Mouse (Mus musculus) MEL (cell line): ENCODE measurements around the gene Lmo4.

ENCODE experiments used
- CTCF ChIP-seq, 3 experiments: IDR thresholded peaks in 2 of 3; conservative IDR thresholded peaks in 1 of 3; 2 replicates each; pipeline ENCODE4 v1.5.1; 2011 to 2012; ENCODE audit warnings: low read length in 3 of 3, low read depth in 2 of 3, mild to moderate bottlenecking in 2 of 3, improper control_type of control experiment in 1 of 3, inconsistent platforms in 1 of 3, mixed read lengths in 1 of 3, moderate library complexity in 1 of 3; ENCODE audit not compliant: control insufficient read depth in 1 of 3, insufficient read depth in 1 of 3, poor library complexity in 1 of 3, severe bottlenecking in 1 of 3
- E2F4 ChIP-seq: IDR thresholded peaks from 2 replicates; pipeline ENCODE4 v1.6.1; 2011; ENCODE audit warnings: low read depth, low read length, improper control_type of control experiment, borderline replicate concordance
- JUND ChIP-seq: IDR thresholded peaks from 2 replicates; pipeline ENCODE4 v1.6.1; 2011; ENCODE audit warnings: low read depth, mild to moderate bottlenecking, improper control_type of control experiment, low read length
- POLR2A ChIP-seq, 2 experiments: IDR thresholded peaks; 2 replicates each; pipeline ENCODE4 v1.6.1; 2011 to 2012; ENCODE audit warnings: low read length in 2 of 2, mild to moderate bottlenecking in 2 of 2, control low read depth in 1 of 2, improper control_type of control experiment in 1 of 2, low read depth in 1 of 2, moderate library complexity in 1 of 2; ENCODE audit not compliant: control insufficient read depth in 1 of 2, insufficient read depth in 1 of 2, poor library complexity in 1 of 2
- POLR2AphosphoS2 ChIP-seq: IDR thresholded peaks from 2 replicates; pipeline ENCODE4 v1.6.1; 2011; ENCODE audit warnings: low read length, improper control_type of control experiment

DNA sequence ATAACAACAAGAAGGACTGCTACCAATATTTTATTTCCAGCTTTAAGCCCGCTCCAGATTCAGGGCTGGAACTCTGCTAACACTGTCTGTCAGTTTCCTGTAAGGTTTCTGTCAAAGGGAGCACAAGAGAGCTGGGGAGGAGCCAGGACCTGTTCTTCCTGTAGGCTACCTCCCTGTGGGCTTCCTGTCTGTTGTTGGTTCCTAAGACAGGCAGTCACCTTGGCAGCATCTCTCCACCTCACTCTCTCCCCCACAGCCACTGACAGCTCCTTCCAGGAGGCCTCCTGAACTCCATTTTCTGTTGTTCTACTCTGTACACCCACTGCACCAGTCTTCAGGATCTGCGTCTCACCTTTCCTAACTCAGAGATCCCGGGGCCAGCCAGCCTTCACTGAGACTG, 49.3 kb downstream of the Lmo4 start:
- TF ChIP-seq JUND (no peak), CTCF (IDR thresholded peaks at IDR 0.05 in 2 of 3, conservative IDR thresholded peaks at IDR 0.05 in 1 of 3; ENCODE audit: control insufficient read depth in 1 of 3, insufficient read depth in 1 of 3, low read depth in 2 of 3, low read length in 3 of 3, poor library complexity in 1 of 3, severe bottlenecking in 1 of 3) (no peak), E2F4 (no peak), POLR2A (IDR thresholded peaks at IDR 0.05; ENCODE audit: control insufficient read depth in 1 of 2, insufficient read depth in 1 of 2, low read depth in 1 of 2, low read length in 2 of 2, poor library complexity in 1 of 2) (no peak), POLR2AphosphoS2 (no peak)
